Mouse (Mus musculus) midbrain, embryonic 13.5 days (tissue): Measurements from ENCODE around the gene Lct. TPM values are rescaled to one million over a fixed set of nuclear protein-coding genes. Genes with fewer than 3 reads are reported as not detected.
"Not testable (repeated sequence)": the region's sequence is repeated elsewhere in the genome, so short reads cannot be mapped to it uniquely, and the experiment has no call there.

Experiments
- ATAC-seq: fragments of 200-750 bp; cut with Nextera tagmentation; 2 replicates; pipeline ENCODE4 v1.8.0; 2017; ENCODE audit warnings: mild to moderate bottlenecking, moderate TSS enrichment, moderate library complexity
- H3K27ac ChIP-seq: fragments of 300-500 bp; sonication (generic); 2 replicates; pipeline ENCODE4 v1.5.1; 2015; ENCODE audit warnings: inconsistent platforms, mild to moderate bottlenecking, moderate library complexity
- H3K27me3 ChIP-seq: fragments of 300-500 bp; sonication (generic); 2 replicates; pipeline ENCODE4 v1.6.1; 2015; ENCODE audit warnings: mild to moderate bottlenecking, inconsistent platforms
- H3K36me3 ChIP-seq: fragments of 300-500 bp; sonication (generic); 2 replicates; pipeline ENCODE4 v1.6.1; 2015; ENCODE audit warnings: mild to moderate bottlenecking, inconsistent platforms
- H3K4me1 ChIP-seq: fragments of 300-500 bp; sonication (generic); replicated peaks from 2 replicates; pipeline ENCODE4 v1.6.1; 2015; ENCODE audit warnings: inconsistent platforms
- H3K4me2 ChIP-seq: fragments of 300-500 bp; sonication (generic); replicated peaks from 2 replicates; pipeline ENCODE4 v1.6.1; 2015; ENCODE audit warnings: moderate library complexity, mild to moderate bottlenecking, inconsistent platforms
- H3K4me3 ChIP-seq: fragments of 300-500 bp; sonication (generic); replicated peaks from 2 replicates; pipeline ENCODE4 v1.5.1; 2015; ENCODE audit warnings: mild to moderate bottlenecking, inconsistent platforms
- H3K9ac ChIP-seq: fragments of 300-500 bp; sonication (generic); replicated peaks from 2 replicates; pipeline ENCODE4 v1.6.1; 2015; ENCODE audit warnings: mild to moderate bottlenecking, inconsistent platforms
- H3K9me3 ChIP-seq: fragments of 300-500 bp; sonication (generic); 2 replicates; pipeline ENCODE4 v1.6.1; 2016; ENCODE audit warnings: mild to moderate bottlenecking, inconsistent platforms
- WGBS: fragments of 180-500 bp; shearing (Covaris S2); methylation state at CpG from one replicate; pipeline ENCODE4 v1.1.7; 2015; 5-methylcytosine and 5-hydroxymethylcytosine counted together
- polyA plus RNA-seq: library from polyadenylated mRNA; unstranded; fragments of >200 nt; fragmentation: Nextera tagmentation; extraction: Ambion mirVana; gene quantifications from 2 replicates; pipeline ENCODE4 v1.2.1, GENCODE M21; 2015

Gene Lct
- polyA plus RNA-seq, 1 experiment from 2014 or later = 0.27 TPM

DNA sequence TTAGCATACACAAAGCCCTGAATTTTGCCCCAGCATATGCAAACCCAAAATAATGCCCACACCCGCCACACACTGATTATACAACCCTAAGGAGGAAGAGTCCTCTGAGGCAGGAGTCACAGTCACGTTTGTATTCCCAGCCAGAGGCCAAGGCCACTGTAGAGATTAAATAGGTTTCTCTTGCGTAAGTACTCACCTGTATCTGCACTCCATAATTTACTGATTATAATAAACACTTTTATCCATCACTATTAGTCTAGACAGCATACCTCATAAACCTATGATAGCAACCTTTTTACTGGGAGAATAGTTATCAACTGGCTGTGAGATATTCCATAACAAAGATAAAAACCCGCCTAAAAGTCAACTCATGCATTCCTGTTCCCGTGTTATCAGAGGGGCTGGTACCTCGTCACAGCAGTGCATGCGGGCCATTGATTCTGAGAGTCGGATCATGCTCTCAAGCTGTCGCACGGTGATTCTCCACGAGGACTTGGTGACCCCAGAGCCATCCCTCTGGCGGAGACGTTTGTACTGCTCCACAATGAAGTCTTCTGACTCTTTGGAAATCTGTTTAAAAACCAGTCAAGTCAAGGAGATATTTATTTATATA lies 9.7 kb upstream of the Lct start:
- WGBS = 93% methylated on average over 13 of the region's 13 CpGs

DNA sequence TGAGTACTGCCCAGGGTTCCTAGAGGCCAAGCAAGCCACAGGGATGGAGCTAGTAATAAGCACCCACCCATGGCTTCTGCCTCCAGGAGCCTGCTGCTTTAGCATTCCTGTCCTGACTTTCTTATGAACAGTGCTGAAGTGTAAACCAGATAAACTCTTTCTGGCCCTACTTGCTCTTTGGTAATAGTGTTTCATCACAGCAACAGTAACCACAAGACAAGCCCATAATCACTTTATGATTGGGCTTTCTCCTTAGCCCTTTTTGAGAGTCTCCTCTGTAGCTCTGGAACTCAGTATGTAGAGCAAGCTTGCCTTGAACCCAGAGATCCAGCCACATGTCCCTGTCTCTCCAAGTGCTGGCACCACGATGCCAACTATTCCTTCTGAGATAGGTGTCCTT lies 2.2 kb upstream of the Lct start:
- Histone ChIP-seq H3K9me3 (no peaks in the 10 kb centered on the region), H3K27ac (no peak overlapping the region), H3K9ac (no peak overlapping the region), H3K4me2 (no peak overlapping the region), H3K36me3 (peaks cover 45% of the 10 kb centered on the region), H3K4me3 (no peak overlapping the region), H3K4me1 (no peaks in the 10 kb centered on the region), H3K27me3 (no peaks in the 10 kb centered on the region)
- WGBS = 97% methylated on average over 1 of the region's 1 CpGs
- no peak for ATAC-seq

More for the DNA sequence above, 9.7 kb upstream of the Lct start:
- no peak for ATAC-seq
- H3K27ac ChIP-seq = no peak overlapping the region
- H3K9me3 ChIP-seq = no peaks in the 10 kb centered on the region
- H3K9ac ChIP-seq = no peak overlapping the region
- no peak overlapping the region for H3K4me2 ChIP-seq
- H3K27me3 ChIP-seq = no peaks in the 10 kb centered on the region
- H3K36me3 ChIP-seq = peaks cover 66% of the 10 kb centered on the region
- no peaks in the 10 kb centered on the region for H3K4me1 ChIP-seq
- no peak overlapping the region for H3K4me3 ChIP-seq

DNA sequence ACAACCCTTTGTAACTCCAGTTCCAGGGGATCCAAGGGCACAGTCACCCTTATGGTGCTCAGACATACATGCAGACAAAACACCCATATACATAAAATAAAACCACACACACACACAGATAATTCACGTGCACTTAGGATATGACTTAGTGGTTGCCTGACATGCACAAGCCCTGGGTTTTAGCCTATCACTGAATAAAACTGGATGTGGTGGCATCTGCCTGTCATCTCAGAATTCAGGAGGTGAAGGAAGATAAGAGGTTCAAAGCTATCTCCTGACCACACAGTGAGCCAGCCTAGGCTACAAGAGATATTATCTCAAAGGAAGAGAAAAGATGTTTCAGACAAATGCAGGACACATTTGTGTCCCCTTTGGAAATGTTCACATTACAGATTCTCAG lies 953 bp downstream of the Lct start:
- no peaks in the 10 kb centered on the region for H3K9me3 ChIP-seq
- 97% methylated on average over 1 of the region's 1 CpGs for WGBS
- H3K36me3 ChIP-seq = peaks cover 17% of the 10 kb centered on the region
- no peak overlapping the region for H3K9ac ChIP-seq
- no peak overlapping the region for H3K4me3 ChIP-seq
- H3K4me2 ChIP-seq = no peak overlapping the region
- no peaks in the 10 kb centered on the region for H3K4me1 ChIP-seq
- no peak for ATAC-seq
- H3K27me3 ChIP-seq = no peaks in the 10 kb centered on the region
- H3K27ac ChIP-seq = no peak overlapping the region

DNA sequence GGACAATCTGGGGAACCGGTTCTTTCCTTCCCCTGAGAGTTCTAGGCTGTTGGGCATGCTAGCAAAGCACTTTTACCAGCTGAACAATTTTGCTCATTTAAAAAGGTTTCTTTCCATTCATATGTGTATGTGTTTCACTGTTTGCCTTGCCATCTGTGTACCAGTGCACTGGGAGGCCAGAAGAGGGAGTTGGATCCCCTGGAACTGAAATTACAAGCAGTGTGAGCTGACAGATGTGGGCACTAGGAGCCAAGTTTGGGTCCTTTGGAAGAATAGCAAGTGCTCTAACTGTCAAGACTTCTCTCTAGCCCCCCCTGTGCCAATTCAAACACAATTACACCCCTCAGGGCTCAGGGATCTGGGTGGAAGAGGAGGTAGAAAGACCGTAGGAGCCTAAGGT lies 3.3 kb downstream of the Lct start:
- no peak for ATAC-seq
- Histone ChIP-seq H3K9me3 (no peaks in the 10 kb centered on the region), H3K4me1 (no peaks in the 10 kb centered on the region), H3K36me3 (peaks cover 4% of the 10 kb centered on the region; the same call in 1 of the 2 replicates), H3K27me3 (no peaks in the 10 kb centered on the region), H3K27ac (no peak overlapping the region), H3K4me3 (no peak overlapping the region), H3K9ac (no peak overlapping the region), H3K4me2 (no peak overlapping the region)
- 94% methylated on average over 2 of the region's 2 CpGs for WGBS

DNA sequence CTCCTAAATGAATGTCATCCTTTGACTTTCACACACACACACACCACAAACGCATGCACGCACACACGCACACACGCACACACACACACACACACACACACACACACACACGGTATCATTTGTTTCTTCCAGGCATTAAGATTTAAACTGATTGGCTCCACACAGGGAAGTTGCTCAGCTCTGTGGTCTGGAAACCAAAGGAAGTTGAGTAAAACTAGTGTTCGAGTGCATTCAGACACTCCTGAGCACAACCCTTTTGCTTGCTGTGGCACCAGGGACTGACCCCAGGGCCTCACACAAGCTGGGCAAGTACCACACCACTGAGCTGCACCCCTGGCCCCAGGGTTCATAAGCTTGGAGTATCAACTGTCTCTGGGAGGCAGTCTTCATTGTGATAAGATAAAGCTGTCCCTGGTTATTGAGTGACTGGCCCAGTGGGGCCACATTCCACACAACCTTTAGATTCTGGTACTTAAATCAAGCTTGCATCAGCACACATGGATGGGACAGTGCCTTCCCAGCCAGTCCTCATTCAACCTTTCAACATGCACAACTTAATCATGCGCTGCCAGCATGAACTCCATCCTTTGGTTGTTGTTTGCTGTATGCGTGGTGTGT lies 5.0 kb downstream of the Lct start:
- Histone ChIP-seq H3K4me2 (no peak overlapping the region), H3K9ac (no peak overlapping the region), H3K4me1 (no peaks in the 10 kb centered on the region), H3K4me3 (no peak overlapping the region), H3K36me3 (peaks cover 4% of the 10 kb centered on the region; the same call in 1 of the 2 replicates), H3K9me3 (no peaks in the 10 kb centered on the region), H3K27ac (no peak overlapping the region), H3K27me3 (no peaks in the 10 kb centered on the region)
- WGBS = 91% methylated on average over 8 of the region's 8 CpGs
- ATAC-seq = no peak

DNA sequence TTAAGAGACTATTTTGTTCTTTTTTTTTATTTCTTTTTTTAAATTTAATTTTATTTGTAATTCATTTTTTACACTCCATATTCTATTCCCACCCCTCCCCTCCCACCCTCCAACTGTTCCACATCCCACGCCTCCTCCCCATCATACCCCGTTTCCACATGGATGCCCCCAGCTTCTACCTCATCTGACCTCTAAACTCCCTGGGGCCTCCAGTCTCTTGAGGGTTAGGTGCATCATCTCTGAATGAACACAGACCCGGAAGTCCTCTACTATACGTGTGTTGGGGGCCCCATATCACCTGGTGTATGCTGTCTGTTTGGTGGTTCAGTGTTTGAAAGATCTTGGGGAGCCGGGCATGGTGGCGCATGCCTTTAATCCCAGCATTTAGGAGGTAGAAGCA lies 8.9 kb downstream of the Lct start:
- WGBS = 87% methylated on average over 6 of the region's 6 CpGs
- H3K36me3 ChIP-seq, H3K9me3 ChIP-seq, H3K27ac ChIP-seq, H3K27me3 ChIP-seq, H3K4me2 ChIP-seq, H3K4me3 ChIP-seq, H3K4me1 ChIP-seq, ATAC-seq, H3K9ac ChIP-seq: not testable (repeated sequence)

DNA sequence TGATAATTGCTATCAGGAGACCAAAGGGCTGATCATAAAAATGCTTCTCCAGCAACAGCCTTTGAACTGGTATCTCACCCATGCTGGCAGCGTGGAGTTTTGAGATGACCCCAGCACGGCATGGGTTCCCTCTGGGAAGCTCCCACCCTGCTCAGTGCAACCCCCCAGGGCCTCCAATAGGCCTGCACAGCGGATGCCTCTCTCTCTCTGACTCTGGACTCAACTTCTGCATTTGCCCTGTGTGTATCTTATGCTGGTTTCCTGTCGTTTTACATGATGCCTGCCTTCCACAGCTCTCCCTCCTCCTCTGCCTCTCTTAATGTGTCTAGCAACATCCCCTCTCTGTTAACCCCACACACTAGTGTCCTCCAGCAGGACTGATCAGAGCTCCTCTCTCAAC lies 13.5 kb downstream of the Lct start:
- Histone ChIP-seq H3K27me3 (no peaks in the 10 kb centered on the region), H3K4me3 (no peak overlapping the region)
- WGBS = 71% methylated on average over 4 of the region's 4 CpGs

DNA sequence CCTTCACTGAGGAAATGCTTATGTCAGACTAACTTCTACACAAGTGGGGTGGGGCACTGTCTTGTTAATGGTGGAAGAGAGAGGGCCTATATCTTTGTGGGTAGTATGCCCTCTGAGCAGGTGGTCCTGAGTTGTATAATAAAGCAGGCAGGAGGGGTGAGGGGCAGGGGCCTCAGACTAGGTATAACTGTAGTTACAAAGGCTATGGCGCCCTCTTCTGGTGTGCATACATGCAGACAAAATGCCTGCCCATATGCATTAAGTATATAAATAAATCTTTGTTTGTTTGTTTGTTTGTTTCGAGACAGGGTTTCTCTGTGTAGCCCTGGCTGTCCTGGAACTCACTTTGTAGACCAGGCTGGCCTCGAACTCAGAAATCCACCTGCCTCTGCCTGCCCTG lies 19.1 kb downstream of the Lct start:
- H3K9me3 ChIP-seq = no peaks in the 10 kb centered on the region
- WGBS = 78% methylated on average over 3 of the region's 3 CpGs
- no peak overlapping the region for H3K9ac ChIP-seq

More for the DNA sequence above, 13.5 kb downstream of the Lct start:
- H3K27ac ChIP-seq = no peak overlapping the region
- no peak for ATAC-seq
- no peaks in the 10 kb centered on the region for H3K36me3 ChIP-seq
- H3K4me2 ChIP-seq = no peak overlapping the region
- H3K9ac ChIP-seq = no peak overlapping the region
- H3K4me1 ChIP-seq = no peaks in the 10 kb centered on the region
- H3K9me3 ChIP-seq = no peaks in the 10 kb centered on the region

DNA sequence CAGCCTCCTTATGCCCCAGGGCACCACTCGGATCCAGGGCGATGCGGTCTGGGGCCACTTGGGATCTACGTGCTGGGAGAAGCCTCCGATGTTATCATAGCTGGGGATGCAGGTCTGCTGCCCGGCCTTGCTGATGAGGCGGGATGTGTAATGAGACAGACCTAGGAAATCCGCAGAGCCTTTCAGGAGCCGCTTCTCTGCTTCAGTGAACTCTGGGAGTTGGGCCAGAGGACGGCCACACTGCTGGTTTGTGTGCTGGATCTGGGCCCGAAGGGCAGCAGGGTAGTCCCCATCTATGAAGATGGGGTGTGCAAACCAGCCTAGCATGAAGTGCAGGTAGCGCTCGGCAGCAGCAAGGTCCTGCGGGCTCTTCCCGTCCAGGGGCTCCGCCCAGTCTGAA lies 24.2 kb downstream of the Lct start:
- no peak for ATAC-seq
- no peak overlapping the region for H3K4me2 ChIP-seq
- H3K36me3 ChIP-seq = 0 out of 2 replicates have a peak, but pooled peaks cover 5% of the 10 kb centered on the region
- no peaks in the 10 kb centered on the region for H3K9me3 ChIP-seq
- H3K9ac ChIP-seq = no peak overlapping the region
- WGBS = 84% methylated on average over 16 of the region's 16 CpGs
- no peaks in the 10 kb centered on the region for H3K27me3 ChIP-seq
- no peak overlapping the region for H3K4me3 ChIP-seq
- H3K27ac ChIP-seq = no peak overlapping the region
- no peaks in the 10 kb centered on the region for H3K4me1 ChIP-seq

More for the DNA sequence above, 19.1 kb downstream of the Lct start:
- Histone ChIP-seq H3K4me3 (no peak overlapping the region), H3K4me1 (no peaks in the 10 kb centered on the region), H3K27ac (no peak overlapping the region), H3K4me2 (no peak overlapping the region), H3K27me3 (no peaks in the 10 kb centered on the region), H3K36me3 (no peaks in the 10 kb centered on the region)
- no peak for ATAC-seq

DNA sequence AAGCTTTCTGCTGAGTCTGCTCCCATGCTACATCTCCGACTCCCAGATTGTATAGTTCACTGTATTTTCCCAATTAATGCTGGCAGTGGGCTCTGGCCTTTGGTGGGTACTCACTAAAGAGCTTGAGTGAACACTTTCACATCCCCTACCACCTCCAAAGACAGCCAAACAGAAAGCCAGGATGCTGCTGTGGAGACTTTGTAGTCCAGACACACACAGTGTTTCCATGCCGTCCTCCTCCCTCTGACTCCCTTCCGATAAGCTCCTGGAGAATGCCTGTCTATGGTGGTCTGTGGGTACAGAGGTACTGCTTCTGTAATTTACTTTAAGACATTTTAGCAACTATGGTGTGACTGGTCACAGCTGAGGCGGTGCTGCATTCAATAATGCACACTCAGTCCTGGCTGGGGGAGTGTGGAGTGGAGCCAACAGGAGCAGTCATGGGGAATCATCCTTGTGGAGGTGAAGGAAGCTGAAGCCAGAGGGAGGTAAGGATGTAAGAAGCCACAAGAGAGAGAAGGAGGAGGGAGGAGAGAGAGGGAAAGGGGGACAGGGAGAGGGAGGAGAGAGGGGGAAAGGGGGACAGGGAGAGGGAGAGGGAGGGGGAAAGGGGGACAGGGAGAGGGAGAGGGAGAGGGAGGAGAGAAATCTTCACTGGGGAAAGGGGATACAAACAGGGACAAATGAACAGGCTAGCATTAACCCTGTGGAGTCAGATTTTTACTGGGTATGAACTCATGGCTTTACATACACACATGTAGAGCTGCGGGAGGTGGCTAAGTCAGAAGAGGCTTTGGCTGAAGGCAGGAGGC lies 32.2 kb downstream of the Lct start:
- H3K4me1 ChIP-seq = no peaks in the 10 kb centered on the region
- no peak overlapping the region for H3K9ac ChIP-seq
- 69% methylated on average over 5 of the region's 5 CpGs for WGBS
- H3K9me3 ChIP-seq = no peaks in the 10 kb centered on the region
- no peaks in the 10 kb centered on the region for H3K36me3 ChIP-seq
- H3K4me2 ChIP-seq = no peak overlapping the region
- 0 out of 2 replicates have a peak, but pooled peaks have one; percentile 14 for ATAC-seq
- H3K27ac ChIP-seq = no peak overlapping the region
- no peak overlapping the region for H3K4me3 ChIP-seq
- no peaks in the 10 kb centered on the region for H3K27me3 ChIP-seq

DNA sequence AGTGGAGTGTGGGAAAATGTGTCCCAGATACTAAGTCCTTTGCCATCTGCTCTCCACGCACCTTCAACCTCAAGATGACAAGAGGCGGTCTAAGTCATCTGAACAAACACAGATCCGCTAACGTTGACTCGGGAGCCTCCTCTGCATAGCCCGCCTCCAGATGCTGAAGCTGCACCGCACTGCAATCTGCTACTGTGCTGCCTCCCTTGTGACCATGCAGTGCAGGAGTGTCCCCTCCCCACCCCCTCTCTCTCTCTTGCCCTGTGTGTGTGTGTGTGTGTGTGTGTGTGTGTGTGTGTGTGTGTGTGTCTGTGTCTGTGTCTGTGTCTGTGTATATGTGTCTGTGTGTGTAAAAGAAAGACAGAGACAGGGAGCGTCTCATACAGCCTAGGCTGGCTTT lies 32.8 kb downstream of the Lct start:
- Histone ChIP-seq H3K4me3 (no peak overlapping the region), H3K9me3 (no peaks in the 10 kb centered on the region), H3K36me3 (no peaks in the 10 kb centered on the region), H3K4me1 (no peaks in the 10 kb centered on the region), H3K27me3 (no peaks in the 10 kb centered on the region), H3K27ac (no peak overlapping the region), H3K4me2 (no peak overlapping the region), H3K9ac (no peak overlapping the region)
- WGBS = 84% methylated on average over 8 of the region's 8 CpGs
- 0 out of 2 replicates have a peak, but pooled peaks have one; percentile 65 for ATAC-seq

DNA sequence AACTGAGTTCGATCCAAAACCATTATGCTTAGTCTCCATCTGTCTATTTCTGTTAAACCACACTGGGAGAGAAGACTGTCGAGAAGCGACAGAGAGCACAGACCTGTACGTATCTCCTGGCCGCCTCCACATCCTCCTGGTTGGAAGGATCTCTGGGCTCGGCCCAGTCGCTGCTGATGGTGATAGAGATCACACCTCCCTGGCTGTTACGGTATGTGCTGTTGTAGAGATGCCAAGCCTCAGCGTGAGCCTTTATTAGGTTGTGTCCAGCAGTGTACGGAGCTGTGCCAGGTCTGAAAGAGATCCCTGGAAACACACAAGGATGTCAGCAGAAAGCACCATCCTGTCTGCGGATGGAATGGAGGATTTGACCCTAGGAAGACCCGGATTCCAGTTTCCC lies 34.6 kb downstream of the Lct start:
- no peaks in the 10 kb centered on the region for H3K27me3 ChIP-seq
- H3K27ac ChIP-seq = no peak overlapping the region
- H3K4me3 ChIP-seq = no peak overlapping the region
- 93% methylated on average over 12 of the region's 12 CpGs for WGBS
- ATAC-seq = no peak
- no peaks in the 10 kb centered on the region for H3K36me3 ChIP-seq
- no peak overlapping the region for H3K4me2 ChIP-seq
- H3K9me3 ChIP-seq = no peaks in the 10 kb centered on the region
- H3K4me1 ChIP-seq = no peaks in the 10 kb centered on the region
- no peak overlapping the region for H3K9ac ChIP-seq
